Mouse (Mus musculus): Measurements from ENCODE around the gene Col25a1.

- no peak for TF ChIP-seq POLR2A (IDR thresholded peaks at IDR 0.05; ENCODE audit: insufficient read depth, low read depth, low read length)
- no peak for TF ChIP-seq CTCF (IDR thresholded peaks at IDR 0.05; ENCODE audit: insufficient read depth, low read depth, low read length)
Measured at GRCm38 (mm10) chr3:130545995-130546394, 414.7 kb downstream of the Col25a1 start.

Data from olfactory bulb, adult 2 months (tissue).